Mouse (Mus musculus) embryo, embryonic 11.5 days (tissue): ENCODE measurements around the gene Abca5.
A peak's percentile ranks its signal among the peaks of the same experiment; 100 is the strongest.
"Not testable (repeated sequence)": the region's sequence is repeated elsewhere in the genome, so short reads cannot be mapped to it uniquely, and the experiment has no call there.

ENCODE experiments used
- DNase-seq: peaks from one replicate; pipeline ENCODE4 v3.0.0-alpha.2; 2012; ENCODE audit warnings: low read depth, low spot score

The Abca5 gene

GRCm38 (mm10) chr11:110337289-110338245 lies at the start of gene Abca5:
TSS of gene Abca5 (minus strand) at chr11:110337716.
- DNase-seq = peak; percentile 85

GRCm38 (mm10) chr11:110385487-110385886 lies 48.0 kb upstream of the Abca5 start:
- no peak for DNase-seq

- DNase-seq = no peak
Measured at GRCm38 (mm10) chr11:110380310-110380668, 42.8 kb upstream of the Abca5 start.

- DNase-seq = no peak
Measured at GRCm38 (mm10) chr11:110379661-110380309, 42.3 kb upstream of the Abca5 start.

- no peak for DNase-seq
Measured at GRCm38 (mm10) chr11:110374036-110374435, 36.5 kb upstream of the Abca5 start.

GRCm38 (mm10) chr11:110372266-110372954 lies 34.9 kb upstream of the Abca5 start:
- no peak for DNase-seq

GRCm38 (mm10) chr11:110371827-110372226 lies 34.3 kb upstream of the Abca5 start:
- no peak for DNase-seq

GRCm38 (mm10) chr11:110369312-110370019 lies 31.9 kb upstream of the Abca5 start:
- no peak for DNase-seq

- DNase-seq = no peak
Measured at GRCm38 (mm10) chr11:110367638-110368037, 30.1 kb upstream of the Abca5 start.

GRCm38 (mm10) chr11:110366902-110367301 lies 29.4 kb upstream of the Abca5 start:
- DNase-seq = no peak

GRCm38 (mm10) chr11:110365016-110365415 lies 27.5 kb upstream of the Abca5 start:
- DNase-seq = peak; percentile 41

GRCm38 (mm10) chr11:110357756-110358551 lies 20.4 kb upstream of the Abca5 start:
- DNase-seq = no peak

GRCm38 (mm10) chr11:110355131-110355530 lies 17.6 kb upstream of the Abca5 start:
- not testable (repeated sequence) for DNase-seq

GRCm38 (mm10) chr11:110354261-110354660 lies 16.7 kb upstream of the Abca5 start:
- no peak for DNase-seq

GRCm38 (mm10) chr11:110348170-110348569 lies 10.7 kb upstream of the Abca5 start:
- no peak for DNase-seq

GRCm38 (mm10) chr11:110347768-110348167 lies 10.3 kb upstream of the Abca5 start:
- no peak for DNase-seq

- peak; percentile 13 for DNase-seq
Measured at GRCm38 (mm10) chr11:110336814-110337288, 665 bp downstream of the Abca5 start.

GRCm38 (mm10) chr11:110330093-110330492 lies 7.4 kb downstream of the Abca5 start:
- DNase-seq = no peak

- DNase-seq = no peak
Measured at GRCm38 (mm10) chr11:110322266-110322665, 15.2 kb downstream of the Abca5 start.

- DNase-seq = no peak
Measured at GRCm38 (mm10) chr11:110306475-110307168, 30.9 kb downstream of the Abca5 start.
